Mouse (Mus musculus) kidney, adult 2 months (tissue): ENCODE measurements at regions not wholly inside any gene's neighbourhood (a gene's known extent, or its start where the extent isn't known, plus 50 kb on each side); places are given as distances from the start of the nearest gene placed in this dataset.

Source experiments
- DNase-seq: peaks from one replicate; pipeline ENCODE4 v3.0.0; 2021
- H3K27ac ChIP-seq: fragments of 200-500 bp; 2 replicates; pipeline ENCODE4 v1.5.1; 2012; ENCODE audit warnings: low read depth, low read length, control low read depth, inconsistent platforms; ENCODE audit not compliant: insufficient read depth
- H3K27me3 ChIP-seq: fragments of 200-500 bp; replicated peaks from 2 replicates; pipeline ENCODE4 v1.6.1; 2012; ENCODE audit warnings: mild to moderate bottlenecking, moderate library complexity, low read length, inconsistent platforms; ENCODE audit not compliant: control insufficient read depth, insufficient read depth
- H3K36me3 ChIP-seq: fragments of 200-500 bp; 2 replicates; pipeline ENCODE4 v1.6.1; 2012; ENCODE audit warnings: mild to moderate bottlenecking, moderate library complexity, low read length, inconsistent platforms; ENCODE audit not compliant: control insufficient read depth, insufficient read depth
- H3K4me1 ChIP-seq: fragments of 200-500 bp; 2 replicates; pipeline ENCODE4 v1.6.1; 2011; ENCODE audit warnings: low read length; ENCODE audit not compliant: control insufficient read depth, insufficient read depth
- H3K4me3 ChIP-seq: fragments of 200-500 bp; 2 replicates; pipeline ENCODE4 v1.5.1; 2011; ENCODE audit warnings: mild to moderate bottlenecking, low read depth, low read length, control low read depth; ENCODE audit not compliant: insufficient read depth
- CTCF ChIP-seq: fragments of 200-500 bp; conservative IDR thresholded peaks from 2 replicates; pipeline ENCODE4 v1.5.1; 2011; ENCODE audit warnings: low read depth, mild to moderate bottlenecking, control low read depth, low read length, moderate library complexity, mixed read lengths; ENCODE audit not compliant: insufficient read depth, insufficient read length
- POLR2A ChIP-seq: fragments of 200-500 bp; IDR thresholded peaks from one replicate; pipeline ENCODE4 v1.6.1; 2011; ENCODE audit warnings: low read depth, low read length, control low read depth
- WGBS: fragments of 180-500 bp; shearing (Covaris S2); methylation state at CpG from one replicate; pipeline ENCODE4 v1.1.7; 2018; 5-methylcytosine and 5-hydroxymethylcytosine counted together

DNA sequence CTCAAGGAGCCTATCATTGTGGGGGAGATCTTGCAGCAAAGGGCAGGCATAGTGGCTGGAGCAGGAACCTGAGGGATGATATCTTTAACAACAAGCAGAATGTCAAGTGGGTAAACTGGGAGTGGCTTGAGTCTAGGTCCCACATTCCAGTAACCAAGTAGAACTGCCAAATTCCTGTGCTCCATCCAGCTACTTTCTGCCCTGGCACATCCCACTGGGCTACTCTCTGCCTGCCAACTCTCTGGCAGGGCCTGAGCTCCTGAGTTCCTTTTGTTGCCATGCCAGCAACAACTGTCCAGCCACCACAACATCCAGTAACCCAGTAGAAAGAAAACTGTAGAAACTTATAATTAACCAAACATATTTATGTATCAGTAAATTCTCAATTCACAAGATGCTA is 1088.8 kb upstream of the Tenm4 start:
- no peaks in the 10 kb centered on the region for H3K27me3 ChIP-seq
- no peak overlapping the region for H3K4me3 ChIP-seq
- H3K36me3 ChIP-seq, result no peaks in the 10 kb centered on the region
- no peak for TF ChIP-seq POLR2A
- TF ChIP-seq CTCF, result no peak
- H3K4me1 ChIP-seq, result no peaks in the 10 kb centered on the region
- no peak for DNase-seq
- H3K27ac ChIP-seq, result no peak overlapping the region

DNA sequence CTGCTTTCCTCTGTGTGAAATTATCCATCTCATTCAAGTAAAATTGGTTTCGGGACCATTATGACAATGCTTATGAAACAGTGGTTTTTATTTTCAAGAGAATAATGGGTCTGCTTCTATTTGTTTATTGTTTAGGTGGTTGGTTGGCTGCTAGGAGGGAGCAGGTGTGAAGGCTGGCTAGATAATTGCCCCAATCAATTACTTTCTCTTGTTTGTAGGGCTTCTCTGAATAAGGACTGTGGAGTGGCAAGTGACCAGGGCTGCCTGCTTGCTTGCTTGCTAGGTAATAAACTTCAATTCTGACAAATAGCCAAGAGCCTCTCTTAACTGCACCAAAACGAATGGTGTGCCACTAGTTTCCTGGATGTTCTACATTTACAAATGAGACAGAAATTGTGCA is 1086.7 kb upstream of the Tenm4 start:
- 32% methylated on average over 2 of the region's 2 CpGs for WGBS
- TF ChIP-seq CTCF, result no peak
- TF ChIP-seq POLR2A, result no peak

DNA sequence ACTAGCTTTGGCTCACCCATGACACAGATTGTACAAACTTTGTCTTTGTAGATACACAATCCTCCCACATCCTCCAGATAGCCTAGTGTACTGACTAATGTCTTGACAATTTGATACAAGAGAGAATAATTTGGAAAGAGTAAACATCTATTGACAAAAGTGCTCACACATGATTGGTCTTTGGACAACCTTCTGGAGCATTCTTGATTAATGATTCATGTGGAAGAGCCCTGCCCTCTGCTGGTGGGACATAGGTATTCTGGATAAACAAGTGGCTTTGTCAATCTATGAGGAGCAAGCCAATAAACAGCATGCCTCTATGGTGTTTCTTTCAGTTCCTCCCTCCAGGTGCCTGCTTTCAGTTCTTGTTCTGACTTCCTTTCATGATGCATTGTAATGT is 1079.7 kb upstream of the Tenm4 start:
- no peaks in the 10 kb centered on the region for H3K4me1 ChIP-seq
- no peak for TF ChIP-seq POLR2A
- TF ChIP-seq CTCF, result no peak
- H3K36me3 ChIP-seq, result no peaks in the 10 kb centered on the region
- no peaks in the 10 kb centered on the region for H3K27me3 ChIP-seq
- DNase-seq, result peak; percentile 4
- no peak overlapping the region for H3K4me3 ChIP-seq
- H3K27ac ChIP-seq, result no peak overlapping the region

More for the DNA sequence above, 1086.7 kb upstream of the Tenm4 start:
- H3K4me1 ChIP-seq, result no peaks in the 10 kb centered on the region
- no peak overlapping the region for H3K4me3 ChIP-seq
- no peaks in the 10 kb centered on the region for H3K36me3 ChIP-seq
- H3K27ac ChIP-seq, result no peak overlapping the region
- H3K27me3 ChIP-seq, result no peaks in the 10 kb centered on the region
- DNase-seq, result no peak

DNA sequence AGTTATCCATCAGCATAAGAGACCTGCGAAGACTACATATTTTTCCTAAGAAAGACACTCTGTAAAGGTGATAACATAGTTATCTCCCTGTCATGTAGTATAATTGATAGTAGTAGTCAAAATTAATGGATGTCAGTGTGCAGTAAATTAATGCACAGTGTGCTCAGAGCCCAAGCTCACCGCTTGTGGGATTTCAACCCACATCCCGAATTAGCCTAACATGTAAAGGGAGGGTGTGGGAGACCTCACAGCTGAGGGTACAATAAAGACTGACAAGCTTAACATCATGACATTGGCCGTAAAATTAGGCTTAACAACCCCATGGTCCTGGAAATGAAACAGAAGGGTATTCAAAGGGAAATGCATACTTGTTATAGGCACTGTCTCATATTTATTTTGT is 1042.0 kb upstream of the Tenm4 start:
- no peak for DNase-seq
- WGBS, result 61% methylated on average over 4 of the region's 4 CpGs
- TF ChIP-seq CTCF (no peak), POLR2A (no peak)

DNA sequence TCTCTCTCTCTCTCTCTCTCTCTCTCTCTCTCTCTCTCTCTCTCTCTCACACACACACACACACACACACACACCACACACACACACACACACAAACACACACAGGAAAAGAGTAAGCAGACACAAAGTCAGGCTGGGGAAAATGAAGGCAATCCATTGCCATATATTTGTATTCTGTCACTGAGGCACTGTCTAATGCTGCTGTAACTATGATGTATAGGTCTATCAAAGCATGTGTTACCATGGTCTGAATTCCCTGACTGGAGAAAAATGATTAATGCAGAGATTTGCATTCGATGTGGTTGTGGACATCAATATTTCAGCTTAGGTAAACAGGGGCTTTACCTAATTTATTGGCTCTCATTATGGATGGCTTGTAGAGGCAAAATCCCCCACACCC is 1038.0 kb upstream of the Tenm4 start:
- Histone ChIP-seq H3K36me3 (no peaks in the 10 kb centered on the region), H3K27ac (no peak overlapping the region), H3K27me3 (no peaks in the 10 kb centered on the region), H3K4me3 (no peak overlapping the region), H3K4me1 (no peaks in the 10 kb centered on the region)
- no peak for DNase-seq
- TF ChIP-seq CTCF (no peak), POLR2A (no peak)
- WGBS, result 65% methylated on average over 1 of the region's 1 CpGs

More for the DNA sequence above, 1042.0 kb upstream of the Tenm4 start:
- Histone ChIP-seq H3K36me3 (no peaks in the 10 kb centered on the region), H3K4me1 (no peaks in the 10 kb centered on the region), H3K4me3 (no peak overlapping the region), H3K27me3 (no peaks in the 10 kb centered on the region), H3K27ac (no peak overlapping the region)

DNA sequence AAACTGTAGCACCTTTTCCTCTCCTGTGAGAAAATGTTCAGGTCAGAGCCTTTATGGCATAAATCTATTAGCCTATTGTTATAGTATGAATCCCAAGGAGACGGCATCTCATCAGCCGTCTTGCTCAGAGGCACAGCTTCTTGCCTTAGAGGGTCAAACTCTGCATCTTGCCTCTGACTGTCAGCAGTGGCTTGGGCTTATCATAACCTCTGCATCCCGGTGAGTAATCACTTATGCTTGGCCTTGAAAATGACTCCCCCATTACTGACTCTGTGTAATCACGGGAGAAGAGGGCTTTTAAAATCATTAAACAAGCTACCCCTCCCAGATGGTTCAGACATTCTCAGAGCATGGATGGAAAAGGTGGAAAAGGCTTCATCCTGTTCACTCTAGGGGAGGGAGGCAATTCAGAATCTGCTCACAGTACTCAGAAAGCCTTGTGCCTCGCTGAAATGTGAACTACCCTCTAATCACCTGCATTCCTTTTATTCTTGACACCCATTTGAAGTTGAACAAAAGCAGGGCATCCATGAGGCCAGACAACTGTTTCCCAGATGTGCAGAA is 1036.9 kb upstream of the Tenm4 start:
- Histone ChIP-seq H3K4me1 (no peaks in the 10 kb centered on the region), H3K27me3 (no peaks in the 10 kb centered on the region), H3K36me3 (no peaks in the 10 kb centered on the region), H3K4me3 (no peak overlapping the region), H3K27ac (no peak overlapping the region)
- no peak for DNase-seq
- no peak for TF ChIP-seq POLR2A
- WGBS, result 38% methylated on average over 5 of the region's 5 CpGs

DNA sequence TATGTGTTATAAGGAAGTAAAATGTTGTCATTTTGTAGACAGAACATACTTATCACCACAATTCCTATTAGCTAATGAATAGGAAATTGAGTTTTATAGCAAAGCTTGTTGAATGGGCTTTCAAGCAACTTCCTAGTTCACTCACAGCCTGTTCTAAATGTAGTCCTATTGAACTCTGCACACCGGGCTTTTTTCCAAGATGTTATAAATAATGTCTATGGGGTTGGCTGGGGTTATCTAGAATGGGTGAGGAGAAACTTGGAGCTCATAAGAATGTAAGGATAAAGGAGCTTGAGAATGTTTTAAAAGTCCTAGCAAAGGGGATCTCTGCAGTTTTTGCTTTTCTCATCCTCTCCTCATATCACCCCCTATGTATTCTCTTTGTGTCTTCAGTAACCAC is 1029.3 kb upstream of the Tenm4 start:
- Histone ChIP-seq H3K27ac (no peak overlapping the region), H3K27me3 (no peaks in the 10 kb centered on the region), H3K4me3 (no peak overlapping the region), H3K4me1 (no peaks in the 10 kb centered on the region), H3K36me3 (no peaks in the 10 kb centered on the region)
- WGBS, result 47% methylated on average over 1 of the region's 1 CpGs
- peak; percentile 17 for DNase-seq
- TF ChIP-seq CTCF (no peak), POLR2A (no peak)

DNA sequence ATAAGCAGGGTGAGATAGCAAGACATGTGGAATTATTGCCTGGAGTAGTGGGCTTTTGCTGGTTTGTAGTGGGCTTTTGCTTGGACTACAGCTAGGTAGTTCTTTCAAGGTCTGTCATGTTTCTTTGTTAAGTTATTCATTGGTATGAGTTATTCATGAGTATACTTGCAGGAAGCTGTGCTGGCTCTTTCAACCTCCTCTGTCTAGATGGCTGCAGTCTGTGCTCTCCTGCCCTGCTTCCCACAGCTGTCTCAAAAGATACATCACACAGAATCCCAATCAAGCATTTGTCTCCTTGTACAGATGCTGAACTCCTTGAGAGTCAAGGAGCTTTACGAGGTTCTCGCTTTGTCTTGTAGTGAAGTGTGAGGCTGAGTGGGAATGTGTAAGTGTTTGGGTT is 1028.0 kb upstream of the Tenm4 start:
- Histone ChIP-seq H3K27me3 (no peaks in the 10 kb centered on the region), H3K4me1 (no peaks in the 10 kb centered on the region), H3K4me3 (no peak overlapping the region), H3K36me3 (no peaks in the 10 kb centered on the region), H3K27ac (no peak overlapping the region)
- WGBS, result 47% methylated on average over 2 of the region's 2 CpGs
- no peak for TF ChIP-seq POLR2A
- TF ChIP-seq CTCF, result no peak
- no peak for DNase-seq
